Mouse (Mus musculus): ENCODE data around the gene Abhd14a. TPM values are rescaled to one million over a fixed set of nuclear protein-coding genes. Genes with fewer than 3 reads are reported as not detected.

The Abhd14a gene
- total RNA-seq, 4 experiments from 2014 or later = 35.6 to 44.4 (median 40.2) TPM

DNA sequence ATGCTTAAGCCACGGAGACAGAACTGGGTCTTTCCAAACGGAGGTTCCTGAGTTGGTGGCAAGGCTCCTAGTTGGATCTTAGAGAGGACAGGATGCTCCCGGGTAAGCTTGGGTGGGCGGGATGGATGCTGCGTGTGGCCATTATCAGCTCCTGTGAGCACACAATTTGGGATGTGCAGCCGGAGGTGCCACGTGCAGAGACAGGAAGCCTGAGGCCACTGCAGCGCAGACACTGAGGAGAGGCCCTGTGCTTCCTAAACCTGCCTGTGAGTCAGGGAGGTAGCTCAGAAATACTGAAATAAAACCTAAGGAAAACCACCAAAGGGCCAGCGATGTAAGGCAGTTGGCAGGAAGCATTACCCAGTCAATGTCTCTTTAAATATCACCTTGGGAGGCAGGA lies 22.3 kb upstream of the Abhd14a start:
- no peak for DNase-seq (ENCODE audit: low spot score in 2 of 2)

DNA sequence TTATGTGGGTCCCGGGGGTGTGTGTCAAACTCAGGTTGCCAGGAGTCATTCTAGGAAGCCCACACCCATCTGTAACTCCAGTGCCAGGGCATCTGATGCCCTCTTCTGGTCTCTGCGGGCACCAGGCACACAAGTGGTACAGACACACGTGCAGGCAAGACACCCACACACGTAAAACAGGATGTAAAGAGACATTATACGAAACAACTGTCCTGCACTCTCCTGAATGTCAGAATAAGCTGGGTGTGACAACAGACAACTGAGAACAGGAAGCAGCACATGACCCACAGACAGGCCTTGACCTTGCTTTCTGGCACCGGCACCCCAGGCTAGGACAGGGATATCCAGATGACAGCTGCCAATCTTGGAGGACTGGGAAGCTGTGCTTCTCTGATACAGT lies 21.8 kb upstream of the Abhd14a start:
- DNase-seq (ENCODE audit: low spot score in 2 of 2) = no peak

DNA sequence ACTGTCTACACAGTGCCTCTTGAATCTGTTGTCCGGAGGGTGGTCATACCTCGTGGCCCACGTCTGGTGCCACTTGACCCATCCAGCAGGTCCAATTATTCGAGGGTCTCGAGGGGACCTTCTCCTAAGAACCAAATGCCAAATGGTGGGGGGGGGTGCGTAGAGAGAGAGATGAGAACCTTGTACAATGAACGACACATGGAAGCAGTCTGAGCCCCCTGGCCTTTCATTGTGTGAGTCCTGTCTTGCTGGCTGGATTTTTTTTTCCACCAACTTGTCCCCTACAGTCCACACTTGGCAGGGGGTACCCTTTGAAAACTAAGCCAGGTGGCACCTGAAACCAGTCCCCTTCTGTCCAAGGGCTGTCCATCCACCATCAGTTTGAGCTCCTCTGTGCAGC lies 20.3 kb upstream of the Abhd14a start:
- DNase-seq (ENCODE audit: low spot score in 2 of 2) = no peak

DNA sequence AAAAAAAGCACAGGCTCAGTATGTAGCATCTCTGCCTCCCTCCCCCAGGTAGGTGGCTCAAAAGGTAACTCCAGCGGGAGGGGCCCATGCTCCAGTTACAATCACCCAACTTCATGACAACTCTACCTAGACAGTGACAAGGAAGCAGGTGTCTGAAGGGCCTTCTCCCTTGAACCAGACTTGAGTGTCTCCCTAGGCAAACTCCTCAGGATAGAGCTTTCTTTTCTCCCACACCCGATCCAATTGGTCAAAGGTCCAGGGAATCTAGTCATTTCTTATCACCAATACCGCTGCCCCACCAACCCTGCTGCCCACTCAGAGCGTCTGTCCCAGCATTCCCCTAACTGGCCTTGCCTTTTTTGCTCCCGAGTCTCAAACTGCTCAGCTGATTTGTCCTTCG lies 19.2 kb upstream of the Abhd14a start:
- DNase-seq (ENCODE audit: low spot score in 2 of 2) = no peak

DNA sequence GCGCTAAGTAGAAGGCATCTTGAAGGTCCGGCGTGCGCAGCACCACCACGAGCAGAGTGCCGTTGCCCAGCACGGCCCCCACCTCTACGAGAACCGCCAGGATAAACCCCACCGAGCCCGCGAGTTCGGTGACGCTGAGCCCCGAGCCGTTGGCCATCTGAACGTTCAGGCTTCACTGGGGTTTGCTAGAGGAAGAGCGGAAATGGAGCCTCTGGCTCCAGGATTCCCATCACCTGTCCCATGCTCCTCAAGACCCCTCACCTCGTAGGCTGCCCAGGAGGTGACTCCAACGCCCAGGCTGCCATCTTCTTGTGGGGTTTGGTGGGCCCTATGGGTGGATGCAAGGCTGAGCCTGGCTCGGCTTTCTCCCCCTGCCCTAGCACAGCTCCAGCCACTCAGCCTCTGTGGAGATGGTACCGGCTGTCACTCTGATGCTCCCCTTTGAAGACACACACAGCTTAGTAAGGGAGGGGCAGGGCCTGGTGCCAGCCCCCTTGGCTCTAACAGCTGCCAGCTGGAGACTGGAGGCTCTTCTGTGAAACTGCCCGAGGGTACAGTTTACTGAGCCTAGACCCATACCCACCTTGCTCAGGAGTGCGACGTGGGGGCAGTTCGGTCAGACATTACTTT lies 18.2 kb upstream of the Abhd14a start, which contains the start of gene Gpr62:
Gpr62 (minus strand) TSS at position 368 of the 630 bp plus-strand sequence.
- peak; percentile 75 to 83 for DNase-seq (ENCODE audit: low spot score in 2 of 2)

DNA sequence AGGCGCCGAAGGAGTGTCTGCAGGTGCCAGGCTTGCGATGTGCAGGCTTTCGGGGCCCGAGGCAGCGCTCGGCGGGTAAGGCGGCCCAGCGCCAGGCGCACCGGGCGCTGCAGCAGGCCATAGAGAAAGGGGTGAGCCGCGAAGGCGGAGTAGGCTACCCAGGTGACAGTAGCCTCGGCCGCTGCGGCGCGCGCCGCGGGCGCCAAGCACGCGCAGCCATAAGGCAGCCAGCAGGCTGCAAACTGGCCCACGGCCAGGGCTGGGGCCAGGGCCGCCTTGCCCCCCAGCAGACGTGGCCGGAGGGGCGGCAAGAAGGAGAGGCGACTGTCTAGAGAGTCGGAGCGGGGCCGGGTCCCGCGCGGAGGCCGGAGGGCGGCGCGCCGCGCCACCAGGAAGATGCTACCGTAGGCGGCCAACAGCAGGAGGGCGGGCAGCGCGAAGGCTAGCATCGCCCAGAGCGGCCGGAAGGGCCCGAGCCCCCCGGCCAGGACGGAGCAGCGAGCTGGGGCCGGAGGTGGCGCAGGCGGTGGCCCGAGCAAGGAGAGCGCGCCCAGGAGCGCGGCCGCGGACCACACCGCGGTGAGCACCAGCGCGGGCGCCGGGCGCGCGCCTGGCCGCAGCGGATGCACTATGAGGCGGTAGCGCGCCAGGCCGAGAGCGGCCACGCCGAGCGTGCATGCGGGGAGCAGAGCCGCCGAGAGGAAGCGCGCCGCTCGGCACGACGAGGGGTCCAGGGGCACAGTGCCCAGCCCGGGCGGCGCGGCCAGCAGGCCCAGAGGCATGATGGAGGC lies 17.5 kb upstream of the Abhd14a start:
- DNase-seq (ENCODE audit: low spot score in 2 of 2) = peak; percentile 44 to 75

DNA sequence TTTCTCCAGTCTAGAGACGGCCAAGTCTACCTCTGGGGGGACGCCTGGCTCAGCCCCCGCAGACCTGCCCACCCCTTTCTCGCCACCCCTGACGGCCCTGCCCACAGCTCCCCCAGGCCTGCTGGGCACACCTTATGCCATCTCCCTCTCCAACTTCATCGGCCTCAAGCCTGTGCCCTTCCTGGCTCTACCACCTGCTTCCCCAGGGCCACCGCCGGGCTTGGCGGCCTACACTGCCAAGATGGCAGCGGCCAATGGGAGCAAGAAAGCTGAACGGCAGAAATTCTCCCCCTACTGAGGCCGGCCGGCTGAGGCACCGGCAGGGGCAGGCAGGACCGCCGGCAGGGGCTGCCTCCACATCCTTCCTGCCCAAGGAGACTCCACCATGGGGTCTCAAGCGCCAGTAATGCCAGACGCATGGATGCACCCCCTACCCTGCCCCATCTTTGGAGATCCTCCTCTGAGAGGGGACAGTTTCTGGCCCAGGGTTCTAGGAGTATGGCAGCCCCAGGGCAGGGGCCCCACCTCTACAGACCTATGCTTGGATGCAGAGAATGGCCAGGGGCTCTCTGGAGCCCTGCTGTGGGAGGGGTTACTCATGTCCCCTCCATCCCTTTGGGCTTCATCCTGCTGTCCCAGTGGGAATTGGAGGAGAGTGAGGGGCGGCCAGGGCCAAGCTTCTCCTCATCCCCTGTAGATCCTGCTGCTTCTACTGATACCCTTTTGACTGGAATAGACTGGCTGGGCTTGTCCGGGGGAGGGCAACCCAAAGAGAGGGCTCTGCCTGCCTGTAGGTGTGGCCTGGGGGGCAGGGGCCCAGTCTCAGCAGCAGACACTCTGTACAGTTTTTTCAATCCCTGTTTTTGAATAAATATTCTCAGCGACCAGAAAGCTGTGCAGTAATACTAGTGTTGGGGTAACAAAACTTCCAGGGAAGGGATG lies 15.9 kb upstream of the Abhd14a start:
- DNase-seq (ENCODE audit: low spot score in 2 of 2) = no peak

DNA sequence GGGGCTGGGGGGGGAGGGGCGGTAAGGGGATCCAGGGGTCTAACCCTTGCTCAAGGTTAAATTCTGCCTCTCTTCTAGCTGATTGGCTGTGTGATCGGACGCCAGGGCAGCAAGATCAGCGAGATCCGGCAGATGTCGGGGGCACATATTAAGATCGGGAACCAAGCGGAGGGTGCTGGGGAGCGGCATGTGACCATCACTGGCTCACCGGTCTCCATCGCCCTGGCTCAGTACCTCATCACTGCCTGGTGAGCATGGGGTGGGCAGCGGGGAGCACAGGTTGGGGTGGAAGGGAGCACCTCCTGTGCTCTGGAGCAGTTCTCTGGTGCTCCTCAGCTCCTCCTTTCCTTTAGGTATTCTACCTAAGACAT lies 14.9 kb upstream of the Abhd14a start:
- no peak for DNase-seq (ENCODE audit: low spot score in 2 of 2)

DNA sequence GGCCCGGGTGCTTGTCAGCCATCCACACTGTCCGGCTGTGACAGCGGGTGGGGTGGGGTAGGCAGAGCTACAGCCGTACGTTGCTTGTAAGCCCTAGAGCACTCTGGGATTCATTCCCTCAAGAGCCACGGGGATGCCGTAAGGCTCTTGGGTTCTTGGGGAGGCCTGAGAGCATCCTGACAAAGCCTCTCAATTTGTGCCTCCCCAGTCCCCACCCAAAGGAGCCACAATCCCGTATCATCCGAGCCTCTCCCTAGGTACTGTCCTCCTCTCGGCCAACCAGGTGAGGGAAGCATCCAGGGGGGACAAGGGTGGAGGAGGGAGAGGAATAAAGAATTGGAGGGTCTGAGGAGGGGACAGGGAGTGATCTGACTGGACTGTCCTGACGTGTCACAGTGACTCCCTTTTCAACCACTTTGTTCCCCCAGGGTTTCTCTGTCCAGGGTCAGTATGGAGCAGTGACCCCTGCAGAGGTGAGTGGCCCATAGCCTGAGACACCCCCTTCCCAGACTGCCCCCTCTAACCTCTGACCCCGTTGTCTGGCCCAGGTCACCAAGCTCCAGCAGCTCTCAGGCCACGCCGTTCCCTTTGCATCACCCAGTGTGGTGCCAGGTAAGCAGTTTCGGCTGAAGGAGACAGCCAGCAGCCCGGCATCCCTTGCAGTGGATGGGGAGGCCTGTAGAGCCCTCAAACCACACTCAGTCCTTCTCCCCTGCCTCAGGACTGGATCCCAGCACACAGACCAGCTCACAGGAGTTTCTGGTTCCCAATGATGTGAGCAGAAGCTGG lies 14.4 kb upstream of the Abhd14a start:
- DNase-seq (ENCODE audit: low spot score in 2 of 2) = no peak

DNA sequence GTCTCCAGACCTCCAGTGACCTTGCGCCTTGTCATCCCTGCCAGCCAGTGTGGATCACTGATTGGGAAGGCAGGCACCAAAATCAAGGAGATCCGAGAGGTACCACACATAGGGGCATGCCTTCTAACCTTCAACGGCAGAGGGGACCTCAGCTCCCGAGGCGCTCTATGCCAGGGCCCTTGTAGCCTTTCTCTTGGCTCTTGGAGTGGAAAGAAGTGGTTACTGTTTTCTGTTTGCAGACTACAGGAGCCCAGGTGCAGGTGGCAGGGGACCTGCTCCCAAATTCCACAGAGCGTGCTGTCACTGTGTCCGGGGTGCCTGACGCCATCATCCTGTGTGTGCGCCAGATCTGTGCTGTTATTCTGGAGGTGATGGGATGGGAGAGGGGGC lies 13.5 kb upstream of the Abhd14a start:
- no peak for DNase-seq (ENCODE audit: low spot score in 2 of 2)

DNA sequence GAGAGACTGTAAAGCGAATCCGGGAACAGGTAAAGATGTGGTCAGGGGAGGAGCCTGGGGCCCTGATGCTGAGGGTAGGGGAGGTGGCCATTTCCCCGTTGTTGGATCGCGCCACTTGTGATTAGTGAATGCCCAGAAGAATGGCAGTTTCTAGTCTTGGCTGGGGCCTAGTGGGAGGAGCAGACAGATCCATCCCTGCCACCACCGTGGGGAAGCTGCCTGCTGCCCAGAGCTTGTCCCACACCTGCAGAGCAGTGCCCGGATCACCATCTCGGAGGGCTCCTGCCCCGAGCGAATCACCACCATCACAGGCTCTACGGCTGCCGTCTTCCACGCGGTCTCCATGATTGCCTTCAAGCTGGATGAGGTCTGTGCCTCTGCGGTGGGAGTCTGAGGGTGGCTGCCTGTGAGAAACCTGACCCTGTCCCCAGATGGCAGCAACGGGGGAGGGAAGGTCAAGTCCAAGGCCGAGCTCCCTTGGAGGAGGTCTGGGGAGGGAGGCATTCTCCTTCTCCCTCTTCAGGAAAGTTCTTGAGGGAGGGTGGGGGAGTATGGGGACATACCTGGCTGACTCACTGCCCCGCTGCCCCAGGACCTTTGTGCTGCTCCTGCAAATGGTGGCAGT lies 13.0 kb upstream of the Abhd14a start:
- DNase-seq (ENCODE audit: low spot score in 2 of 2) = no peak

DNA sequence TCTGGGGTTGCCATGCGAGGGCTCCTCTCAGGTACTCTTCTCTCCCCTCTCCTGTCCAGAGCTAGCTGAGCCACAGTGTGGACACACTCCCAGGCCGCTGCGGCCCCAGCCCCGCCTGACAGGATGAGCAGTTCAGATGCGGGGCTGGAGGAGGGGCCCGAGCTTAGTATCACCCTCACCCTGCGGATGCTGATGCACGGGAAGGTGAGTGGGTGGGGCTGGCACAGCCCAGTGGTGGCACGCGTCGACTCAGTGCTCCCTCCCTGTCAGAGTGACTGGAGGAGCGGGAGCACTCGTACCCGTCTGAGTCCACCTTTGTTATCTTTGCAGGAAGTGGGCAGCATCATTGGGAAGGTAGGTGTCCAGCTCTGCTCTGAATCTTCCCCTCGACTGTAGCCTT lies 12.5 kb upstream of the Abhd14a start:
- DNase-seq (ENCODE audit: low spot score in 2 of 2) = no peak

DNA sequence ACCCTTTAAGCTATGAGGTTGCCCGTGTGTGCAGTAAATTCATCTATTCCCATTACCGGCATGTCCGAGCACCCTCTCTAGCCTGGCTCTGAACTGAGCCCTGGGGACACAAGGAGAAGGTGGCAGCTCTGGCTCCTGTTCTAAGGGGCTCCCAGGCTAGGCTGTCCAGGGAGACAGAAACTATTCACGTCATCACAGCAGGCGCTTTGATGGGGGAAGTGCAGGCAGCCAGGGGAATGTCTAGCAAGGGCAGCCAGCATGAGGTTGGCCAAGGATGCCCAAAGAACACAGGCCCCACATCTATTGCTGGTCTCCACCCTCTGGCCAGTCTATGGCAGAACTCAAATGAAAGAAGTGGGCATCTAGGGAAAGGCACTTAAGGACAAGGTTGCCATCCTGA lies 10.4 kb upstream of the Abhd14a start:
- no peak for DNase-seq (ENCODE audit: low spot score in 2 of 2)

DNA sequence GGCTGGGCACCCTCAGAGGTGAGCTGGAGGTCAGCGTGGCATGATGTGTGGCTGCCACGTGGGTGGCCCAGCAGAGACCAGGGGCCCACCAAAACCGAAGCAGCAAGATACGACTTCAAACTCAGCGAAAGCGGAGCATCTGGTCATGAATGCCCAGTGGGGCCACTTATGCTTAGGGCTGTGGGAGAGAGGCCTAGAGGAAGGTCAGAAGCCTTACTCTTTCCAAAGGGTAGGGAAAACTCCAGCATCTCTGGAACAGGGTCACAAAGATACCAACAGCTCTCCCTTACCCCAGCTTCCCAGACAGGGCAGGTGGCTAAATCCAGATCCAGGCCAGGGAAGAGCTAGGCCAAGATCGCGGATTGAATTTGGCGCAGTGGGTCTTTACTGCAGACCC lies 9.7 kb upstream of the Abhd14a start:
- DNase-seq (ENCODE audit: low spot score in 2 of 2) = no peak

DNA sequence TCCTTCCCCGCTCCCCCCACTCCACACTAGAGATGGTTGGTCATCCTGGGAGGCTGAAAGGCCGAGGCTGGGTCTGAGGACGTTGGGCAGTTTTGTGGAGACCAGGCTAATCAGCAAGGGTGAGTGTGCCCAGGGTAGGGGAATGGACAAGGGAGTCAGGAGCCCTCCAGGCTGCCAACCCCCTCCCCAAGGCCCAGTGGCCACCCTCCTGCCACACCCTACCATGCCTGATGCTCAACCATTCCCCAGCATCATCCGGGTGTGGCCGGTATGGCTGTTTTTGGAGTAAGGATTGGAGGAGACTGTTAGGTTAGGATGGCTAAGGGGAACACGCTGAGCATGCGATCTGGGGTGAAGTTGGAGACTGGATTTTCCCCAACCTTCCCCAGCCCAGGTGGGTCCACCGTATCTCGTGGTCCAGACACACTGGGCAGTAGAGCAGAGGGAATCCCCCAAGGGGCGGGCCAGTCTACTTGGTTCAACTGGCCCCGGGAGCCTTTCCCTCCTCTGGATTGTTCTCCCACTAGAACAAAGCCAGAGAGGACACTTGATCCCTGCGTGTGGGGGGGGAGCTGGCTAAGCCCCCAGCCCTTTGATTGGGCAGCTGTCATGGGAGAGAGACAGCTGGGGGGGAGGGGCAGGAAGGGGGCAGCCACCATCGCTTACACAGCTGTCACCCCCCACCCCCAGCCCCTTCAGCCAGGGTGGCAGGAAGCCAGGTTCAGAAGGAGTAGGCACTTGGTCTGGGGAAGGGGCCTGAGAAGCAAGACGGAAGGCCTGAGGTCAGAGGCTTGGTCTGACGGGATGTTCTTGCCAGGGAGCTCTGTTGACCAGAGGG lies 9.1 kb upstream of the Abhd14a start:
- no peak for DNase-seq (ENCODE audit: low spot score in 2 of 2)

DNA sequence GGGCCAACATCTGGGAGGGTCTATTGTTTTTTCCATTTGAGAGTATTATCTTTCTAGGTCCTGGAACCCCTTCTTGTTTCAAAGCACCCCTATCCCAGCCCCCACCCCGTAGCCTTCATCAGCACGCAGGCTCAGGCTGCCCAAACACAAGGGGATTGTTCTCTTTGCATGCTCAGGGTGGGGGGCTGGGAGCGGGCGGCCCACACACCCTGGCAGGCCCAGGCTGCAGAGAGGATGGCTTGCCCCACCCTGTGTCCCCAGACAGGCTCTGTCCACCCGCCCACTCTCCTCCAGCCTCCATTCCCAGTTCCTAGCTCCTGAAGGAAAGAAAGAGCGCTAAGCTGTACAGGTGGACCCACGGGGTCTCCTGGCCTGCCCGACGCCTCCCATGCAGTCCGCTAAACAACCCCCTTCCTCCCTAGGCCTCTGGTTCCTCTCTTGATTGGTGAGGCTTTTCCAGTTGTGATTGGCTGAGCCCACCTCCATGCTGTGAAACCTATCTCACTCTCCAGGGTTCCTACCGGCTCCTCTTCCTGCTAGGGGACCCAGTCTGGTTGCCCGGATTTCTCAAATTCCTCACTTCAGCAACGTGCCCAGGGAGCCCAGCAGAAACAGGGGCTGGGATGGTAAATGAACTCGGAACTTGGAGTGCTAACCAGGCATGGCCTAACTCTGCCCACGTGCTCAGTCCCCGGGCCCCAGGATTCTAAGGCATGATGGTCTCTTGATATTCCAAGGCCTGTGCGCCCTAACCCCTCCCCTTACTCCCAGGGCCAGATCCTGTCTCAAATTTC lies 7.6 kb upstream of the Abhd14a start:
- no peak for DNase-seq (ENCODE audit: low spot score in 2 of 2)

DNA sequence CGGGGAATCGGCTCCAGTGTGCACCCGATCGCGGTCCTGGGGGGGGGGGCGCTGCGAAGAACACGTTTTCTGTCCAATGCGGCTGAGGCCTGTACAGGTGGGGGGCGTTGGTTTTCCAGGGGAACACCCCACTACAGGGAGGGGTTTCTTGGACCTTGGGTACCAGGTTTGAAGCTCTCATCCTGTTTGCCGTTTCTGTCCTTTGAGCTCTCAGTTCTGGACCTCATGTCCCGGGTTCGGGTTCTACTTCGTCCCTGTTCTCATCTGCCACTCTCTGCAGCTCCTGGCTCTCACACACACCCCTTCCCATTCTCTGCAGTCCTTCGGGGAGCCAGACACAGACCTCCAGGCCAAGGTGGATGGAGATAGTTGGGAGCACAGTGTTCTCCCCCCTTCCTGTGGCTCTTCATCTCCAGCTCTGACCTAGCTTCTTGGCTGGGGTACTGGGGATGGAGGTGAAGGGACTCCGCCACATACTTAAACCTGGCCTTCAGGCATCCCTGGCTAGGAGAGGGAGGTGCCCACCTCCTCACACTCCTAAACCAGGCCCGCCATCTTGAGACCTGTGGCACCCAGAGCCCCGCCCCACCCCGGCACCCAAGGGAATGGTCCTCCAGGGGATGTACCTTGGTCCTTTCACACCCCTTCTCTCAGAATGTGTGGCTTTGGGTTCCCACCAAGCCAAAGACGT lies 6.7 kb upstream of the Abhd14a start:
- DNase-seq (ENCODE audit: low spot score in 2 of 2) = no peak

DNA sequence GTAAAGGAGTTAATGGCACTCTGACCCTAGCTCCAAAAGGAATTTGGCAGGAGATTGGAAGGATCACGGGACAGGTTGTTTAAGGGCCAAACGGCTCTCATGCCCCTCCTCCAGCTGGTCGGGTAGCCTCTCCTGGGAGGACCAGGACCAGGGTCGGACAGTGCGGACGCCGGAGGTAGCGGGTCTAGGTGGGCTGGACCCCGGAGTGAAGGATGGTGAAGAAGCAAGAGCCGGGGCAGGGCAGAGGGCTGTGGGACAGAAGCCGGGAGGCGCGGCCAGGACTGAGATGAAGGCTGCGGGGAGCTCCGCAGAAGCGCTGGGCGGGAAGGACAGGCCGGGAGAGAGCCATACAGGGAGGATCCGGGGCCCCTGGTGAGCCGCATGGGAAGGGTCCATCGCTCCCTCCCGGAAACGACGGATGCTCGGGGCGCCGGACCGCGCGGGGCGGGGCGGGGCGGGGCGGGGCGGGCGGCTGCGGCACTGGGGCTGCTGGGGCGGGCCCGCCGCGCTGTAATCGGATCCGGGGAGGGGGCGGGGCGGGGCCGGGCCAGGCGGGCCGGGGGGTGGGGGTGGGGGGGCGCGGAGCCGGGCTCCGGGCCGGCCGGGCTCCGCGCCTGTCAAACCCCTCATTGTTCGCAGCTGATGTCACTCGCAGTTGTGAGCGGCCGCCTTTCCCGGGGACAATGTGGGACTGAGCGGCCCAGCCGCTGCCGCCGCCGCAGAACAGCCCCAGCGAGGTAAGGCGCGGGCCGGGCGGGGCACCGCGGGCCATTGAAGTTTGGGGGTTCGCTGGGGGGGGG lies 6.0 kb upstream of the Abhd14a start, which contains the start of gene Pcbp4:
Pcbp4 (plus strand) TSS at position 21 of the 800 bp plus-strand sequence.
- no peak for DNase-seq (ENCODE audit: low spot score in 2 of 2)
